Mouse (Mus musculus): Measurements from ENCODE around the gene Slc35g3. TPM values are rescaled to one million over a fixed set of nuclear protein-coding genes. Genes with fewer than 3 reads are reported as not detected.

Slc35g3 gene
- polyA plus RNA-seq, 1 experiment from 2014 or later, result 0.16 TPM

DNA sequence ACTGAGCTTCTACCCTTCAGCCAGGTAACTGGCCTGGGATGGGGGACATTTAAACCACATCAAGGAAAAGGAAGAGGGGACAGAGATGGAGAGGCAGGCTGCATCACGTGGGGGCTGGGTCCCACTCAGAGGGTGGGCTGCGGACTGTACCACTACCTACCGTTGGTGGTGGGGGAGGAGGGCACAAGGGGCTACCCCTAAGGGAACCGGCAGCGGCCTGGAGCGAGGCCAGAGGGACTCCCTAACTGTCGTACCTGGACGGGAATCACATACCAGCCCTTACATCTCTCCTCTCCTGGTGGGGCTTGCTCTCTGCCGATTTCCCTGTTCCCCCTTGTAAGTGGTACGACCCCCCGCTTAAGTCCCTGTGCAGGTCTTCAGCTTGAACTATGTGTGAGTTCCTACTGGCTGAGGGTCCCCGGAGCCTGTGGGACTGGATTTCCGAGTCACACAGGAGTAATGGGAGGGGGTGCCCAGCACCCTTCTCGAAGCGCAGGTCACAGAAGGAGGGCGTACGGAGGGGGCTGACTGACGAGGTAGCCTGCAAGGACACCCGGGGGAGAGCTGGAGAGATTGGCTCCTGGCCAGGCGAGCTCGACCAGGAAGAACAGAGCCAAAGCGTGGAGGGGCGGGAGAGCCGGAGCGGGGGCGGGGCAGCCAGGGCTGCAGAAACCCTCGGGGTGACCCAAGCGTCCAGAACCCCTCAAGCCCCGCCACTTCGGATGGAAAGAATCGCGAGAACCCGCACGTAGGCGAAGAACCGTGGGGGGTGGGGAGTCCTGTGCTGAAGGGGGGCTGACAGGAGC lies 38.8 kb upstream of the Slc35g3 start:
- Histone ChIP-seq H3K27me3 (peaks cover 25% of the 10 kb centered on the region), H3K4me1 (replicated peaks) (peaks cover 70% of the 10 kb centered on the region), H3K9ac (peak overlapping the region; percentile 57), H3K36me3 (no peaks in the 10 kb centered on the region), H3K4me2 (peak overlapping the region; percentile 97), H3K27ac (peak overlapping the region; percentile 72), H3K9me3 (replicated peaks) (no peaks in the 10 kb centered on the region), H3K4me3 (peak overlapping the region; percentile 62)
- under 1% methylated on average over 36 of the region's 36 CpGs for WGBS
- peak; percentile 29 for ATAC-seq (replicated peaks; ENCODE audit: insufficient number of reproducible peaks, insufficient read depth, low FRiP score, low read depth)

DNA sequence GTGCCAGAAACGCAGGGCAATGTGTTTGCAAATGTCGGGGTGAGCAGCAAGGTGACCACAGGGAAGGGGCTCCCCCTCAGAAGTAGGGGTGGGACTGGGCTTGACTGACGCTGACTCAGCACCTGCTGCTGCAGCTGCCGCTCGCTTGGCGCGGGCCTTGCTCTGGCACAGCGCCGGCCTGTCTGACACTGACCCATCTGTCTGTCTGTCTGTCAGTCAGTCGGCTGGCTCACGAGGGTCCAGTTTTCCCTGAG lies 38.3 kb upstream of the Slc35g3 start:
- H3K9me3 ChIP-seq (replicated peaks), result no peaks in the 10 kb centered on the region
- H3K9ac ChIP-seq, result peak overlapping the region; percentile 57; the same call in 1 of the 2 replicates
- peak overlapping the region; percentile 97 for H3K4me2 ChIP-seq
- H3K4me1 ChIP-seq (replicated peaks), result peaks cover 70% of the 10 kb centered on the region
- no peaks in the 10 kb centered on the region for H3K36me3 ChIP-seq
- peaks cover 20% of the 10 kb centered on the region for H3K27me3 ChIP-seq
- peak overlapping the region; percentile 62 for H3K4me3 ChIP-seq
- peak overlapping the region; percentile 72 for H3K27ac ChIP-seq
- 4% methylated on average over 11 of the region's 11 CpGs for WGBS
- ATAC-seq (replicated peaks; ENCODE audit: insufficient number of reproducible peaks, insufficient read depth, low FRiP score, low read depth), result no peak

- Histone ChIP-seq H3K4me3 (peak overlapping the region; percentile 62), H3K27me3 (peaks cover 15% of the 10 kb centered on the region), H3K27ac (peak overlapping the region; percentile 72; the same call in 1 of the 2 replicates), H3K4me2 (peak overlapping the region; percentile 97), H3K9me3 (replicated peaks) (no peaks in the 10 kb centered on the region), H3K4me1 (replicated peaks) (peaks cover 65% of the 10 kb centered on the region), H3K36me3 (no peaks in the 10 kb centered on the region), H3K9ac (no peak overlapping the region)
- no peak for ATAC-seq (replicated peaks; ENCODE audit: insufficient number of reproducible peaks, insufficient read depth, low FRiP score, low read depth)
- WGBS, result 36% methylated on average over 12 of the region's 12 CpGs
Measured at GRCm38 (mm10) chr11:69799394-69800137, 37.8 kb upstream of the Slc35g3 start.

DNA sequence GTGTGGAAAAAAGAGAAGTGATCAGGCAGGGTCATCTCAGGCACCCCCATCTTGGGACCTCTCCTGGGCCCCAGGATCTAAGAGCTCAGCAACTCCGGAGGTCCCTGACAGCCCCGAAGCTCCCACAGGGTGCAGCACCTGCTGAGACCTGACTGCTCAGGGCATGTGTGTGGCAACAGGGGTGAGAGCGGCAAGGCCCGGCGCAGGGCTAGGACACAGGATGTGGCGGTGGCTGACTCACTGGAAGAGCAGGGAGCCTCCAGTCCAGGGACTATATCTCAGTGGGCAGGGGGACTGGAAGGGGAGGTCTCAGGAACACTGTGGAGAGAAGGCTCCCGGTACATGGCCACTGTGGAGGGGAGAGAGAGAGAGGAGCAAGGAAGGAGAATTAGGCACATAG lies 36.2 kb upstream of the Slc35g3 start:
- no peak overlapping the region for H3K4me3 ChIP-seq
- no peaks in the 10 kb centered on the region for H3K36me3 ChIP-seq
- ATAC-seq (replicated peaks; ENCODE audit: insufficient number of reproducible peaks, insufficient read depth, low FRiP score, low read depth), result no peak
- H3K9me3 ChIP-seq (replicated peaks), result no peaks in the 10 kb centered on the region
- no peak overlapping the region for H3K27ac ChIP-seq
- H3K27me3 ChIP-seq, result peaks cover 14% of the 10 kb centered on the region
- H3K9ac ChIP-seq, result no peak overlapping the region
- peaks cover 49% of the 10 kb centered on the region for H3K4me1 ChIP-seq (replicated peaks)
- no peak overlapping the region for H3K4me2 ChIP-seq
- 70% methylated on average over 7 of the region's 7 CpGs for WGBS

- no peaks in the 10 kb centered on the region for H3K9me3 ChIP-seq (replicated peaks)
- H3K27ac ChIP-seq, result no peak overlapping the region
- H3K36me3 ChIP-seq, result no peaks in the 10 kb centered on the region
- peak overlapping the region; percentile 66 for H3K4me3 ChIP-seq
- peak overlapping the region; percentile 96 for H3K4me2 ChIP-seq
- no peak for ATAC-seq (replicated peaks; ENCODE audit: insufficient number of reproducible peaks, insufficient read depth, low FRiP score, low read depth)
- peaks cover 30% of the 10 kb centered on the region for H3K4me1 ChIP-seq (replicated peaks)
- H3K27me3 ChIP-seq, result peaks cover 9% of the 10 kb centered on the region
- peak overlapping the region; percentile 59; the same call in 1 of the 2 replicates for H3K9ac ChIP-seq
- WGBS, result 4% methylated on average over 13 of the region's 13 CpGs
Measured at GRCm38 (mm10) chr11:69795983-69796435, 34.2 kb upstream of the Slc35g3 start.

DNA sequence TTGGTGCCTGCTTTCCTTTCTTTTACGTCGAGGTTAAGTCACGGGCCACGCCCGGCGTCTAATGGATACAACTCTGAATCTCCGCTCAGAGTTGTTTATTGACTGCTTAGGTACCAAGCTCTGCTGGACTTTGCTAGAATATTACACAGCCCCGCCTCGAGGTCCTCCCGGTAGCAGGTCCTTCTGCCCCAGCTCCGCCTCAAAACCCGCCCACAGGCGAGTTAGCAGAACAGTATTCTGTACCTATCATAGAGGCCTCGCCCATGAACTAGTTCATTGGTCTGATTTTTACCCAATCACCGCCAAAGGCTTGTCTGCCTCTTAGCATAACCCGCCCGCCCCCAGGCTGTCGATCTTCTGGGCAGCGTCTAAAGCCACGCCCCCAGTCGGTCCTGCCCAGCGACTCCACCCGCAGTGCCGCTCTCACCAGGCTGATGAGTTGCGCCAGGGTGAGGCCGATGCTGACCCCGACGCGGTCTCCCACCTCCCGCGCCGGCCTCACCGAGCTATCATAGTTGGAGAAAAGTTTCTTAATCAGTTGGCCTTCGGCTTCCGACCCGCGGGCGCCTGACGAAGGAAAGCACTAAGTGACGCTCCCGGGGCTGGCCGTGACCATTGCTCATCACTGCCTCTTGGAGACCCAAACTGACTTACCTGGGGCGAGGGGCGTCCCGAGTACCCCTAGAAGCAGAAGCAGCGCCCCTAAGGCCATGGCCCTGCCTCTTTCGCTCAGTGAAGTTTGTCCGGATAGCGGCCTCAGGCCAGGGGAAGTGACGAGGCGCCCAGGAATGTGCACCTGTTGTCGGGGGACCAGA lies 33.6 kb upstream of the Slc35g3 start, which contains the start of gene Chrnb1:
Chrnb1 (minus strand) TSS at position 776 of the 815 bp plus-strand sequence.
- WGBS, result 2% methylated on average over 52 of the region's 52 CpGs
- Histone ChIP-seq H3K27ac (peak within 1 kb of the TSS; percentile 62), H3K27me3 (peaks cover 7% of the 10 kb centered on the region)

GRCm38 (mm10) chr11:69793429-69793828 lies 31.7 kb upstream of the Slc35g3 start:
- no peak for ATAC-seq (replicated peaks; ENCODE audit: insufficient number of reproducible peaks, insufficient read depth, low FRiP score, low read depth)
- Histone ChIP-seq H3K4me3 (no peak overlapping the region), H3K9me3 (replicated peaks) (no peaks in the 10 kb centered on the region), H3K4me2 (no peak overlapping the region), H3K27me3 (peaks cover 4% of the 10 kb centered on the region; the same call in 1 of the 2 replicates), H3K9ac (no peak overlapping the region), H3K36me3 (no peaks in the 10 kb centered on the region), H3K4me1 (replicated peaks) (peaks cover 11% of the 10 kb centered on the region), H3K27ac (no peak overlapping the region)
- 62% methylated on average over 5 of the region's 5 CpGs for WGBS

More for the DNA sequence above, 33.6 kb upstream of the Slc35g3 start, which contains the start of gene Chrnb1:
- Histone ChIP-seq H3K9ac (peak within 1 kb of the TSS; percentile 59), H3K36me3 (no peaks in the 10 kb centered on the region), H3K4me3 (peak within 1 kb of the TSS; percentile 66), H3K4me1 (replicated peaks) (peaks cover 24% of the 10 kb centered on the region), H3K9me3 (replicated peaks) (no peaks in the 10 kb centered on the region), H3K4me2 (peak within 1 kb of the TSS; percentile 96)
- ATAC-seq (replicated peaks; ENCODE audit: insufficient number of reproducible peaks, insufficient read depth, low FRiP score, low read depth), result peak; percentile 95

GRCm38 (mm10) chr11:69791420-69791819 lies 29.7 kb upstream of the Slc35g3 start:
- no peak for ATAC-seq (replicated peaks; ENCODE audit: insufficient number of reproducible peaks, insufficient read depth, low FRiP score, low read depth)
- no peak overlapping the region for H3K4me3 ChIP-seq
- peaks cover 11% of the 10 kb centered on the region for H3K4me1 ChIP-seq (replicated peaks)
- no peak overlapping the region for H3K27ac ChIP-seq
- no peaks in the 10 kb centered on the region for H3K9me3 ChIP-seq (replicated peaks)
- H3K4me2 ChIP-seq, result no peak overlapping the region
- no peaks in the 10 kb centered on the region for H3K36me3 ChIP-seq
- no peak overlapping the region for H3K9ac ChIP-seq
- 60% methylated on average over 5 of the region's 5 CpGs for WGBS
- H3K27me3 ChIP-seq, result no peaks in the 10 kb centered on the region

- no peaks in the 10 kb centered on the region for H3K36me3 ChIP-seq
- H3K4me2 ChIP-seq, result no peak overlapping the region
- 45% methylated on average over 5 of the region's 5 CpGs for WGBS
- H3K9me3 ChIP-seq (replicated peaks), result no peaks in the 10 kb centered on the region
- H3K4me1 ChIP-seq (replicated peaks), result peaks cover 7% of the 10 kb centered on the region; the same call in 1 of the 2 replicates
- no peak overlapping the region for H3K9ac ChIP-seq
- no peak overlapping the region for H3K4me3 ChIP-seq
- H3K27ac ChIP-seq, result no peak overlapping the region
- no peak for ATAC-seq (replicated peaks; ENCODE audit: insufficient number of reproducible peaks, insufficient read depth, low FRiP score, low read depth)
- H3K27me3 ChIP-seq, result no peaks in the 10 kb centered on the region
Measured at GRCm38 (mm10) chr11:69789431-69789830, 27.7 kb upstream of the Slc35g3 start.

- Histone ChIP-seq H3K9ac (no peak overlapping the region), H3K36me3 (no peaks in the 10 kb centered on the region), H3K4me3 (no peak overlapping the region), H3K27ac (no peak overlapping the region), H3K27me3 (no peaks in the 10 kb centered on the region), H3K9me3 (replicated peaks) (no peaks in the 10 kb centered on the region), H3K4me2 (no peak overlapping the region), H3K4me1 (replicated peaks) (peaks cover 7% of the 10 kb centered on the region; the same call in 1 of the 2 replicates)
- ATAC-seq (replicated peaks; ENCODE audit: insufficient number of reproducible peaks, insufficient read depth, low FRiP score, low read depth), result no peak
- 86% methylated on average over 5 of the region's 5 CpGs for WGBS
Measured at GRCm38 (mm10) chr11:69787306-69787705, 25.5 kb upstream of the Slc35g3 start.

DNA sequence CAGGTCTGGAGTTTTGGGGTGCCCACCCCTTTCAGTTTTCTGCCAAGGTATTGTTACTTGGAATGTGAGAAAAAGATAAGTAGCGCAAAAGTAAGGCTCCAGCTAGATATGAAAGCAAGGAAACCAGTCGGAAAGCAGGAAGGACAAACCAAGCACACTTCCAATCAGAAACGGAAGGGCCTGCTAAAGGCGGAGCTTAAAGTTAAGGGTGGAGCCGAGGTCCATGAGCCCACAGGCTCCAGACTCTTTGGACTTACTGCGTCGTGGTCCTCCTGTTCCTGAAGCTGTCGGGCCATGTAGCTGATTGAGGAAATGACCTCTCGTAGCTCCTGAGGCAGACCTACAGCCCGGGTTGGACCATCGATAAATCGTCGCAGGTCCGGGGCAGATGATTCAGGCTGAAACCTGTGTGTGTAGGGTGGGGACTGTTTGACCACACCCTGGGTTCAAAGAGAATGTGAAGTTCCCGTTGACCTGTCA lies 23.1 kb upstream of the Slc35g3 start:
- no peak for ATAC-seq (replicated peaks; ENCODE audit: insufficient number of reproducible peaks, insufficient read depth, low FRiP score, low read depth)
- H3K27ac ChIP-seq, result no peak overlapping the region
- no peaks in the 10 kb centered on the region for H3K9me3 ChIP-seq (replicated peaks)
- WGBS, result 26% methylated on average over 15 of the region's 15 CpGs
- H3K4me1 ChIP-seq (replicated peaks), result peaks cover 7% of the 10 kb centered on the region; the same call in 1 of the 2 replicates
- H3K36me3 ChIP-seq, result no peaks in the 10 kb centered on the region
- no peak overlapping the region for H3K9ac ChIP-seq
- no peaks in the 10 kb centered on the region for H3K27me3 ChIP-seq
- H3K4me2 ChIP-seq, result peak overlapping the region; percentile 57
- H3K4me3 ChIP-seq, result peak overlapping the region; percentile 30

All from heart, embryonic 15.5 days (tissue).